Mouse (Mus musculus) embryonic facial prominence, embryonic 11.5 days (tissue): Measurements from ENCODE around the gene Spp1. TPM values are rescaled to one million over a fixed set of nuclear protein-coding genes. Genes with fewer than 3 reads are reported as not detected.
A peak's percentile ranks its signal among the peaks of the same experiment; 100 is the strongest.

ENCODE experiments used
- ATAC-seq: fragments of 200-750 bp; cut with Nextera tagmentation; replicated peaks from 2 replicates; pipeline ENCODE4 v1.8.0; 2017; ENCODE audit warnings: low read depth; ENCODE audit not compliant: insufficient number of reproducible peaks, low FRiP score, low TSS enrichment
- DNase-seq: peaks from one replicate; pipeline ENCODE4 v3.0.0-alpha.2; 2015; ENCODE audit warnings: low spot score
- H3K27ac ChIP-seq: fragments of 300-500 bp; sonication (generic); replicated peaks from 2 replicates; pipeline ENCODE4 v1.5.1; 2014; ENCODE audit warnings: mild to moderate bottlenecking, low read depth, low read length, control low read depth
- H3K27me3 ChIP-seq: fragments of 300-500 bp; sonication (generic); 2 replicates; pipeline ENCODE4 v1.6.1; 2014; ENCODE audit warnings: mild to moderate bottlenecking, low read length, moderate library complexity, mixed read lengths; ENCODE audit not compliant: control insufficient read depth, insufficient read depth
- H3K36me3 ChIP-seq: fragments of 300-500 bp; sonication (generic); replicated peaks from 2 replicates; pipeline ENCODE4 v1.6.1; 2014; ENCODE audit warnings: low read depth, mild to moderate bottlenecking, low read length, moderate library complexity, mixed read lengths; ENCODE audit not compliant: control insufficient read depth, insufficient read depth
- H3K4me1 ChIP-seq: fragments of 300-500 bp; sonication (generic); 2 replicates; pipeline ENCODE4 v1.6.1; 2014; ENCODE audit warnings: low read length, mixed read lengths; ENCODE audit not compliant: control insufficient read depth, insufficient read depth
- H3K4me2 ChIP-seq: fragments of 300-500 bp; sonication (generic); 2 replicates; pipeline ENCODE4 v1.6.1; 2014; ENCODE audit warnings: low read depth, mild to moderate bottlenecking, control low read depth, low read length, moderate library complexity
- H3K4me3 ChIP-seq: fragments of 300-500 bp; sonication (generic); 2 replicates; pipeline ENCODE4 v1.5.1; 2014; ENCODE audit warnings: low read depth, low read length, control low read depth
- H3K9ac ChIP-seq: fragments of 300-500 bp; sonication (generic); replicated peaks from 2 replicates; pipeline ENCODE4 v1.6.1; 2014; ENCODE audit warnings: mild to moderate bottlenecking, control low read depth, low read length
- H3K9me3 ChIP-seq: fragments of 300-500 bp; sonication (generic); replicated peaks from 2 replicates; pipeline ENCODE4 v1.6.1; 2016; ENCODE audit warnings: mild to moderate bottlenecking, low read length, inconsistent platforms, mixed read lengths; ENCODE audit not compliant: control insufficient read depth
- WGBS: fragments of 180-500 bp; shearing (Covaris S2); extraction: QIAGEN DNeasy Blood & Tissue Kit; methylation state at CpG from one replicate; pipeline ENCODE4 v1.1.7; 2014; 5-methylcytosine and 5-hydroxymethylcytosine counted together
- polyA plus RNA-seq: library from polyadenylated mRNA; unstranded; fragments of >200 nt; fragmentation: Nextera tagmentation; extraction: Ambion mirVana; gene quantifications from 2 replicates; pipeline ENCODE4 v1.2.1, GENCODE M21; 2014

The Spp1 gene
- polyA plus RNA-seq, 1 experiment from 2014 or later: 13.5 TPM

DNA sequence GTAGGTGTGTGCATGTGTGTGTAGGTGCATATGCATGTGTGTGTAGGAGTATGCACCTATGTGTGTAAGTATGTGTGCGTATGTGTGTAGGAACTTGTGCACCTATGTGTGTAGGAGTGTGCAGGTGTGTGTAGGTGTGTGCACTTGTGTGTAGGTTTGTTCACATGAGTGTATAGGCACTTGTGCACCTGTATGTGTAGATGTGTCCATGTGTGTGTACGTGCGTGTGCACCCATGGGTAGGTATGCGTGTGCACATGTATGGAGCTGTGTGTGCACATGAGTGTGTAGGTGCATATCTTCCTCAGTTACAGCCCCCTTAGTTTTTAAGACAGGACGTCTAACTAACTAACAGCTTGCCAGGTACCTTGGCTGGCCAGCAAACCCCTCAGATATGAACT is 33.7 kb downstream of the Spp1 start:
- Histone ChIP-seq H3K36me3 (peaks cover 6% of the 10 kb centered on the region), H3K4me3 (no peak overlapping the region), H3K4me2 (no peak overlapping the region), H3K9ac (no peak overlapping the region), H3K27ac (no peak overlapping the region), H3K4me1 (no peaks in the 10 kb centered on the region), H3K9me3 (no peaks in the 10 kb centered on the region), H3K27me3 (no peaks in the 10 kb centered on the region)
- 87% methylated on average over 5 of the region's 5 CpGs for WGBS
- ATAC-seq: no peak
- DNase-seq: no peak

DNA sequence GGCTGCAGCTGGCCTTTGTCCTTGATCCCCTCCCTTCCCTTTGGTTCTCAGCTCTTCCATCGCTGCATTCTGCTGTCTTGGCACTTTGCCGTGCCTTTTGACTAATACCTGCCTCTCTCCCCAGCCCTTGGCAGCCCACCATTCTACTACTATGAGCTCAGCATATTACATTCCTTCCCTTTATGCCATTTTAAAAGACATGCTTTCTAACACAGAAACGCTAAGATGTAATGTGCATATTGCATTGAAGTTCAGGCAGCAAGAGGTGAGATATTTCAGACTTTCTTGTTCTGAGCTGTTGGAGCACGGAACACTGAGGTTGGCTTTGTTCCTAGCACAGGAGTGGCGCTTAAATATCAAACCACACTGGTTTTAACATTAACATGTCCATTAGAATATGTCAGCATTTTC is 36.1 kb downstream of the Spp1 start:
- no peak overlapping the region for H3K4me2 ChIP-seq
- H3K9ac ChIP-seq: no peak overlapping the region
- H3K9me3 ChIP-seq: no peaks in the 10 kb centered on the region
- ATAC-seq: no peak
- no peaks in the 10 kb centered on the region for H3K27me3 ChIP-seq
- peaks cover 6% of the 10 kb centered on the region for H3K36me3 ChIP-seq
- no peak for DNase-seq
- no peak overlapping the region for H3K27ac ChIP-seq
- no peak overlapping the region for H3K4me3 ChIP-seq
- no peaks in the 10 kb centered on the region for H3K4me1 ChIP-seq
- WGBS: 91% methylated on average over 5 of the region's 5 CpGs

DNA sequence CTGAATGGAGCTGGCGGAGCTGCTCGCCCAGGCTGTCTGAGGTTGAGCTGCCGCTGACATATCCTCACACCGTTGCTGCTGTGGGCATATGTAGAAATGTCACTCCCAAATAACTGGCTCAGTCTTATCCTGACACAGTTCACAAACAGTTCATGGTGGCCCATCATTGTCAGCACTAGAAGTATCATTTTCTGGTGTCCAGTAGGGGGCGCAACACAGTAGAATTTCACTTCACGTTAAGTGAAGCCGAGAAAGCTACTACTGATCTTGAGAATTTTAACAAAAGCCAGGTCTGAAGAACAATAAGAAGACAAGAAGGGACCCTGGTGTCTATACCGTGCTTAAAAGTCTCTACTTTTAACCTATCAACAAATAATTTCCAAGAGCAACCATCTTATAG is 37.5 kb downstream of the Spp1 start:
- peak; percentile 25 for DNase-seq
- WGBS: 97% methylated on average over 8 of the region's 8 CpGs
- Histone ChIP-seq H3K9ac (no peak overlapping the region), H3K36me3 (peaks cover 6% of the 10 kb centered on the region), H3K9me3 (no peaks in the 10 kb centered on the region), H3K4me2 (no peak overlapping the region), H3K4me3 (no peak overlapping the region), H3K4me1 (no peaks in the 10 kb centered on the region), H3K27me3 (no peaks in the 10 kb centered on the region), H3K27ac (no peak overlapping the region)
- 0 out of 2 replicates have a peak, but pooled peaks have one; percentile 34 for ATAC-seq

DNA sequence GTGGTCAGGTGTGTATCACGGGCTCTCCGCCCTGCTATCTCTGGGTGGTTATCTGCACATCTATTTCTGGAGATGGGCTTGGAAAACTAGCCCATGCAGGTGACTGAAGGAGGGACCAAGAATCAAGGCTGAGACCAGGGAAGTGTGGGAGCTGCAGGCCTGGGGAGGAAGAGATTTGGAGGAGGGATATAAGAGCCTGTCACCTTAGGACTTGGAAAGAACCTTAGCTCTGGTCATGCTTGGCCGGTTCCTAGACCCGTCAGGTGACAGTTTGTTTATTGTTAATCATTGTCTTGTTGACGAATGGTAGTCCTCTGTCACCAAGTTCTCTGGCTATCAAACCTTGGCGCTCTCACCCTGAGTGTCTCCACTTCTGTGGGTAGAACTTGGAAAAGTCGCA is 45.4 kb downstream of the Spp1 start:
- Histone ChIP-seq H3K4me1 (no peaks in the 10 kb centered on the region), H3K36me3 (peaks cover 2% of the 10 kb centered on the region; the same call in 1 of the 2 replicates), H3K27me3 (no peaks in the 10 kb centered on the region), H3K4me2 (no peak overlapping the region), H3K9ac (no peak overlapping the region), H3K4me3 (no peak overlapping the region), H3K9me3 (no peaks in the 10 kb centered on the region), H3K27ac (no peak overlapping the region)
- ATAC-seq (no peak), DNase-seq (no peak)
- WGBS: 81% methylated on average over 7 of the region's 7 CpGs

DNA sequence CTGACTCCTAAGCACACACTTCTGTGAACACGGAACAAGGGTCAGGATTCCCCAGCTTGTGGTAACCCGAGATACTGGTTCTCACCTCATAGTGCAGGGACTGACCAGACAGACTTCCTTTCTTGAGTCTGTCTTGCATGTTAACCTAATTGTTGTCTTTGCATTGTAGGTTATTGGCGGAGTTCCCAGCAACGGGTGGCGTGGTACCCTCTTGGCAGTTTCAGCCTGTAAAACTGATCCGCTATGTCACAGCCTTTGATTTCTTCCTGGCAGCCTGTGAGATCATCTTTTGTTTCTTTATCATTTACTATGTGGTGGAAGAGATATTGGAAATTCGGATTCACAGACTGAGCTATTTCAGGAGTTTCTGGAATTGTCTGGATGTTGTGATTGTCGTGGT is 47.9 kb downstream of the Spp1 start:
- H3K9me3 ChIP-seq: no peaks in the 10 kb centered on the region
- H3K9ac ChIP-seq: no peak overlapping the region
- H3K4me2 ChIP-seq: no peak overlapping the region
- DNase-seq (no peak), ATAC-seq (no peak)
- H3K27ac ChIP-seq: no peak overlapping the region
- H3K4me3 ChIP-seq: no peak overlapping the region
- no peaks in the 10 kb centered on the region for H3K4me1 ChIP-seq
- H3K27me3 ChIP-seq: no peaks in the 10 kb centered on the region
- WGBS: 86% methylated on average over 8 of the region's 8 CpGs
- peaks cover 2% of the 10 kb centered on the region; the same call in 1 of the 2 replicates for H3K36me3 ChIP-seq

Other genes starting within 250 kb of the Spp1 start
- gene Dmp1, start 232.5 kb upstream of the Spp1 start, polyA plus RNA-seq: 0.07 and 0.17 TPM in 2 replicates
- gene Ibsp, start 135.9 kb upstream of the Spp1 start, polyA plus RNA-seq: 0.10 and 0.32 TPM in 2 replicates
- gene Mepe, start 109.8 kb upstream of the Spp1 start, polyA plus RNA-seq: not detected in 2 replicates
- gene Pkd2, start 24.3 kb downstream of the Spp1 start, polyA plus RNA-seq: 18.1 and 18.7 TPM in 2 replicates
- gene BC005561, start 73.2 kb downstream of the Spp1 start, polyA plus RNA-seq: 15.2 and 16.7 TPM in 2 replicates